14 mouse cellular contexts compared by ENCODE assay signal in the genomic region with DNA sequence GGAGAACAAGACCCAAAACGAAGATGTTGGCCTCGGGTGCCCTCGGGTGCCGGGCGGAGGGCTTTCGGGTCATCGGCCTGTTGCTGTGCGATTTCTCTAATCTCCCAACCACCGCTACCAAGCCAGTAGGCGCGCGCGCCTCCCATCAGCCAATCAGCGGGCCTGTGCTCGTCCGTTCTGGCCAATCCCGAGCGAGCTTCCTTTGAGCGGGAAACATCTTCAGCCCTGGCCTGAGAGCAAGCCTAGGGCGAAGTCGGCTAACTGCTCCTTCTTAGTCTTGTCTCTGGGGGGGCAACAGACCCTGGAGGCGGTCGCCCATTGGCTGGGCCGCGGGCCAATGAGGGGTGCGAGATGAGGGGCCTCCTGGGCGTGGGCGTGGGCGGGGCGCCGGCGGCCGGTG. TPM values are rescaled to one million over a fixed set of nuclear protein-coding genes. Genes with fewer than 3 reads are reported as not detected.
DNase-seq lines count a peak whose midpoint lies in the region; ATAC-seq and TF ChIP-seq lines count a peak whose summit lies in the region.
"Had no signal": no experiment of that assay in that cellular context is flagged by ENCODE, and none has a peak within 500 bp of the region (broad histone marks: within the 10 kb centered on the region; RNA-seq: fewer than 3 reads in every experiment).

No protein-coding gene starts in this region.

- no peaks in the 10 kb centered on the region for H3K36me3 ChIP-seq in forebrain, embryonic 13.5 days (ENCODE audit: poor library complexity, severe bottlenecking)
- H3K36me3 ChIP-seq in forebrain, embryonic 15.5 days = no peaks in the 10 kb centered on the region
- H3K36me3 ChIP-seq in kidney, embryonic 14.5 days (ENCODE audit: control insufficient read depth, insufficient read depth, low read length) = no peaks in the 10 kb centered on the region
- no peaks in the 10 kb centered on the region for H3K36me3 ChIP-seq in ES-E14 (ENCODE audit: control insufficient read depth, insufficient read depth, low read length, poor library complexity, severe bottlenecking)
- no peaks in the 10 kb centered on the region for H3K36me3 ChIP-seq in neural tube, embryonic 12.5 days

- peaks cover 11% of the 10 kb centered on the region for H3K9me3 ChIP-seq in forebrain, embryonic 13.5 days (replicated peaks)
- H3K9me3 ChIP-seq in forebrain, embryonic 15.5 days = no peaks in the 10 kb centered on the region
- peaks cover 13% of the 10 kb centered on the region for H3K9me3 ChIP-seq in kidney, embryonic 14.5 days (ENCODE audit: control insufficient read depth, low read length)
- H3K9me3 ChIP-seq in ES-E14 (ENCODE audit: control insufficient read depth, insufficient read depth, low read depth, low read length) = no peaks in the 10 kb centered on the region
- H3K9me3 ChIP-seq in neural tube, embryonic 12.5 days = peaks cover 10% of the 10 kb centered on the region

- peak overlapping the region; percentile 3; the same call in 1 of the 2 replicates for H3K4me3 ChIP-seq in forebrain, embryonic 13.5 days
- no peak overlapping the region for H3K4me3 ChIP-seq in forebrain, embryonic 15.5 days
- peak overlapping the region; percentile 2; the same call in 1 of the 2 replicates for H3K4me3 ChIP-seq in kidney, embryonic 14.5 days (ENCODE audit: low read length)
- H3K4me3 ChIP-seq in ES-E14 (ENCODE audit: insufficient read depth in 1 of 2, low read depth in 1 of 2, low read length in 2 of 2, poor library complexity in 1 of 2, severe bottlenecking in 1 of 2) = peak overlapping the region; percentile 54 to 61; a peak in 2 of 4 replicates
- H3K4me3 ChIP-seq in neural tube, embryonic 12.5 days = 0 out of 2 replicates have a peak overlapping the region, but pooled peaks have one; percentile 5
- H3K4me3 ChIP-seq: erythroblast, embryonic 14.5 days; megakaryocyte, embryonic 14.5 days had no signal

- peak overlapping the region; percentile 16 for H3K4me2 ChIP-seq in forebrain, embryonic 13.5 days
- no peak overlapping the region for H3K4me2 ChIP-seq in forebrain, embryonic 15.5 days (replicated peaks)
- H3K4me2 ChIP-seq in kidney, embryonic 14.5 days (replicated peaks; ENCODE audit: low read depth, low read length) = no peak overlapping the region
- peak overlapping the region; percentile 36 for H3K4me2 ChIP-seq in neural tube, embryonic 12.5 days (replicated peaks)

- no peak overlapping the region for H3K9ac ChIP-seq in forebrain, embryonic 13.5 days
- H3K9ac ChIP-seq in forebrain, embryonic 15.5 days (replicated peaks) = no peak overlapping the region
- H3K9ac ChIP-seq in kidney, embryonic 14.5 days (ENCODE audit: low read depth, low read length) = no peak overlapping the region
- H3K9ac ChIP-seq in ES-E14 (ENCODE audit: insufficient read depth, low read depth, low read length, poor library complexity, severe bottlenecking) = no peak overlapping the region
- H3K9ac ChIP-seq in neural tube, embryonic 12.5 days = no peak overlapping the region

- peaks cover 23% of the 10 kb centered on the region for H3K27me3 ChIP-seq in forebrain, embryonic 13.5 days
- peaks cover 12% of the 10 kb centered on the region; the same call in 1 of the 2 replicates for H3K27me3 ChIP-seq in forebrain, embryonic 15.5 days
- H3K27me3 ChIP-seq in kidney, embryonic 14.5 days (ENCODE audit: control insufficient read depth, insufficient read depth, low read length) = peaks cover 18% of the 10 kb centered on the region
- peaks cover 24% of the 10 kb centered on the region for H3K27me3 ChIP-seq in neural tube, embryonic 12.5 days (replicated peaks)

- no peak overlapping the region for H3K27ac ChIP-seq in forebrain, embryonic 13.5 days
- H3K27ac ChIP-seq in forebrain, embryonic 15.5 days (replicated peaks) = no peak overlapping the region
- no peak overlapping the region for H3K27ac ChIP-seq in kidney, embryonic 14.5 days (ENCODE audit: low read depth, low read length)
- H3K27ac ChIP-seq in ES-E14 (ENCODE audit: insufficient read depth, low read depth, low read length, poor library complexity, severe bottlenecking) = no peak overlapping the region
- no peak overlapping the region for H3K27ac ChIP-seq in neural tube, embryonic 12.5 days

- DNase-seq in kidney, adult 9 months = no peak
- peak; percentile 77 for DNase-seq in ES-E14 (ENCODE audit: low read depth, low spot score)
- no peak for DNase-seq in thymus, postnatal 10 days (ENCODE audit: low spot score in 2 of 2)
- DNase-seq: cerebellum, adult 9-11 months; gastrocnemius, postnatal 25 days had no signal

- in situ Hi-C loops in ES-E14 (cut with MboI; ENCODE audit: low sequenced_read_pairs in 2 of 2, unreplicated experiment in 2 of 2) = no loop called here

- no peaks in the 10 kb centered on the region for H3K4me1 ChIP-seq in forebrain, embryonic 13.5 days
- no peaks in the 10 kb centered on the region for H3K4me1 ChIP-seq in forebrain, embryonic 15.5 days
- no peaks in the 10 kb centered on the region for H3K4me1 ChIP-seq in kidney, embryonic 14.5 days (ENCODE audit: control insufficient read depth, insufficient read depth, low read length)
- peaks cover 0 to 2% of the 10 kb centered on the region in 2 experiments; a peak in 1 of 4 replicates for H3K4me1 ChIP-seq in ES-E14 (ENCODE audit: control insufficient read depth in 2 of 2, insufficient read depth in 2 of 2, low read length in 2 of 2, poor library complexity in 1 of 2)
- H3K4me1 ChIP-seq in neural tube, embryonic 12.5 days = no peaks in the 10 kb centered on the region

- 61% methylated on average over 33 of the region's 33 CpGs for WGBS in forebrain, embryonic 13.5 days
- 54% methylated on average over 33 of the region's 33 CpGs for WGBS in forebrain, embryonic 15.5 days
- 52% methylated on average over 32 of the region's 33 CpGs for WGBS in kidney, embryonic 14.5 days
- 53% methylated on average over 33 of the region's 33 CpGs for WGBS in neural tube, embryonic 12.5 days

- ATAC-seq in forebrain, embryonic 13.5 days = no peak
- ATAC-seq in forebrain, embryonic 15.5 days (replicated peaks) = no peak
- no peak for ATAC-seq in kidney, embryonic 14.5 days (ENCODE audit: low FRiP score, low TSS enrichment)
- ATAC-seq in neural tube, embryonic 12.5 days (ENCODE audit: low FRiP score, low read depth) = no peak
- ATAC-seq in erythroblast, adult 5-6 weeks (replicated peaks; ENCODE audit: low FRiP score, poor library complexity, severe bottlenecking) = no peak
- ATAC-seq: Patski had no signal

TF ChIP-seq in ES-E14, 5 proteins besides CTCF, POLR2A, EP300 and RAD21:
- TF ChIP-seq ZNF384 (IDR thresholded peaks at IDR 0.05; ENCODE audit: low read depth, low read length) = no peak
- TF ChIP-seq MAFK (IDR thresholded peaks at IDR 0.05; ENCODE audit: insufficient read depth, low read depth, low read length) = no peak
- no peak for TF ChIP-seq ZC3H11A (IDR thresholded peaks at IDR 0.05; ENCODE audit: borderline replicate concordance, low read depth, low read length)
- TF ChIP-seq HCFC1 (IDR thresholded peaks at IDR 0.05; ENCODE audit: borderline replicate concordance, insufficient read depth, low read length) = no peak
- TF ChIP-seq CHD2 (IDR thresholded peaks at IDR 0.05; ENCODE audit: low read depth, low read length) = no peak
TF ChIP-seq in ES-E14: peak in this region for 0.

RNA-seq across cellular contexts. Expression of gene Meioc, which starts 1.6 kb away (rescaled TPM):
- 0.09 and 0.13 TPM in 2 replicates for polyA plus RNA-seq in forebrain, embryonic 13.5 days (2015; fragmentation: Nextera tagmentation; extraction: Ambion mirVana)
- polyA plus RNA-seq in forebrain, embryonic 15.5 days (2015; fragmentation: Nextera tagmentation; extraction: Ambion mirVana) = 0.08 and 0.10 TPM in 2 replicates
- polyA plus RNA-seq in kidney, embryonic 14.5 days (2014; fragmentation: Nextera tagmentation; extraction: Ambion mirVana) = 0.40 and 1.4 TPM in 2 replicates
- 9.0 and 9.8 TPM in 2 replicates for total RNA-seq in ES-E14 (2012; rRNA removed)
- polyA plus RNA-seq in neural tube, embryonic 12.5 days (2016; fragmentation: Nextera tagmentation; extraction: Ambion mirVana) = 0.58 and 0.60 TPM in 2 replicates
- total RNA-seq in erythroblast, adult 5-6 weeks (2015; ENCODE audit: low replicate concordance) = not detected in 2 replicates
- total RNA-seq in erythroblast, adult 5-6 weeks (2017; ENCODE audit: low replicate concordance) = not detected in 2 replicates
- total RNA-seq: gastrocnemius, postnatal 25 days had no signal
- polyA plus RNA-seq: erythroblast, embryonic 14.5 days; spleen, adult 2 months had no signal

RNA-seq across cellular contexts. Expression of gene Ccdc43, which starts 32.4 kb away (rescaled TPM):
- polyA plus RNA-seq in forebrain, embryonic 13.5 days (2015; fragmentation: Nextera tagmentation; extraction: Ambion mirVana) = 45.8 and 46.3 TPM in 2 replicates
- 44.9 and 48.3 TPM in 2 replicates for polyA plus RNA-seq in forebrain, embryonic 15.5 days (2015; fragmentation: Nextera tagmentation; extraction: Ambion mirVana)
- 52.7 and 55.4 TPM in 2 replicates for polyA plus RNA-seq in kidney, embryonic 14.5 days (2014; fragmentation: Nextera tagmentation; extraction: Ambion mirVana)
- 40.5 and 53.7 TPM in 2 replicates for total RNA-seq in ES-E14 (2012; rRNA removed)
- 43.7 and 45.9 TPM in 2 replicates for polyA plus RNA-seq in neural tube, embryonic 12.5 days (2016; fragmentation: Nextera tagmentation; extraction: Ambion mirVana)
- total RNA-seq in erythroblast, adult 5-6 weeks (2015; ENCODE audit: low replicate concordance) = 4.4 and 8.1 TPM in 2 replicates
- 2.9 and 12.0 TPM in 2 replicates for total RNA-seq in erythroblast, adult 5-6 weeks (2017; ENCODE audit: low replicate concordance)

Comparison
In these comparisons a context has a peak if more than half of its experiments do, and no peak if none do; other contexts are left out.
1. H3K4me2 ChIP-seq: peak in forebrain, embryonic 13.5 days (single experiment) and neural tube, embryonic 12.5 days (single experiment); none in forebrain, embryonic 15.5 days (single experiment) and kidney, embryonic 14.5 days (single experiment).